Mouse (Mus musculus) A20 (cell line): Measurements from ENCODE around the gene Rgcc.
A peak's percentile ranks its signal among the peaks of the same experiment; 100 is the strongest.

Experiments
- DNase-seq: peaks from one replicate; pipeline ENCODE4 v3.0.0-alpha.2; 2011; ENCODE audit warnings: low read depth, low spot score

Rgcc gene

DNA sequence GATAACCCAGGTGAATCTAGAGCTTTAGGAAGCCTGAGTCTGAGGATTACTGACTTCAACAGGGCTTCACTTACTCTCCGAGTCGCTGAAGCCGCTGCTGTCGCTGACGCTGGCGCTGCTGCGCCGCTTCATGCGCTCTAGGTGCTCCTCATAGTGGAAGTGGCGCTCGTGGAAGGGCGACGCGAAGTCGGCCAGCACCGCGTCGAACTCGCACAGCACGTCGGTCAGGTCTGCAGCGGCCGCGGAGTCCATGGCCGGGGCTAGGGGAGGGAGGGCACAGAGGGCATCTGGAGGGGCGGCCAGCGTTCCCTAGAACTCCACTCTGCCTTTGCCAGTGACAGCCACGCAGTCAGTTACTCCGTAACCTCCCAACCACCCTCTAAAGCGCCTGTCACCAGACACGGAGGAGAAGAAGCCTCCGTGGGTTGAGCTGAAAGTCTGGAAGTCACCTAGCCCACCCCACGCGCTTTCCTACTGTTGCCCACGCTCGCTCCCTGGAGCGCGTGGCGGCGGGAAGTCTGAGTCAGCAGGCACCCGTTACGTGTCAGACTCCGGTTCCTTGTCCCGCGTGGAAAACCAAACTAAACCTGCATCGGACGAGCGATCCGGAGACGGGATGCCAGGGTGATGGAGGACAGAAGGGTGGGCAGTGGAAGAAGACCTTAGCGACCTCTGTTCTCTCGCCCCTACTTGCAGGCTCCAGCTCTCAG is 649 bp downstream of the Rgcc start:
- DNase-seq, result peak; percentile 51

DNA sequence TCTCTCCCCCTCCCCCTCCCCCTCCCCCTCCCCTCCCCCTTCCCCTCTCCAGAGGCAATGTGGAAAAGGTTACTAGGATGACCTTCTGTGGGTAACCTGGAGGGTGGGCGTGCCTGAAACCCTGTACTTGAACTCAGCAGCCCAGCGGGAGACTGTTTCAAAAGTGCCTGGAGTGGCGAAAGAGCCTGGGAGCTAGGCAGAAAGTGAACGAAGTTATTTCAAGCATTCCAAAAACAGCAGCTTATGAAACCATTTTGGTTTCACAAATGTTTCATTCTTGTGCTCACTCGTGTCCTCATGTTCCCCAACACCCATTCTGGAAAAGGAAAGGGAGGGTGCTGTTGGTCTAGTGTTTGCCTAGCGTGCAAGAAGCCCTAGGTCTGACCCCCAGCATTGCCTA is 1.6 kb downstream of the Rgcc start:
- DNase-seq, result no peak

DNA sequence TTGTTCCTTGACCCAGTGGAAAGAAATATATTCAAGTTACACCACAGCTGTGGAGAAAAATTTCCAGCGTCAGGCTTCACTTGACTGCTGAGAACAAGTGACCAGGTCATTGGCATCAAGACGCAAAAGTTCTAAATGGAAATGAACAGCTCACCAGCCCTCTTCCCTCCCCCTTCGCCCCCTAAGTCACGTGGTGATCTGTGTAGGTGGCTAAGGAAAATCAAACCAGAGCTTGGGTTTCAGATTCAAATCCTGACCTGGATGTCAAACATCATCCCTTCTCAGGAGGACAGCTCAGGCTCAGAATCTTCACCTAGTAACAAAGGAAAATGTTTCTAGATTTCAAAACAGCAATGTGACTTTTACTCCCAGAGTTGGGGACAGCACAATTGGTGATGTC is 2.2 kb downstream of the Rgcc start:
- DNase-seq, result no peak

DNA sequence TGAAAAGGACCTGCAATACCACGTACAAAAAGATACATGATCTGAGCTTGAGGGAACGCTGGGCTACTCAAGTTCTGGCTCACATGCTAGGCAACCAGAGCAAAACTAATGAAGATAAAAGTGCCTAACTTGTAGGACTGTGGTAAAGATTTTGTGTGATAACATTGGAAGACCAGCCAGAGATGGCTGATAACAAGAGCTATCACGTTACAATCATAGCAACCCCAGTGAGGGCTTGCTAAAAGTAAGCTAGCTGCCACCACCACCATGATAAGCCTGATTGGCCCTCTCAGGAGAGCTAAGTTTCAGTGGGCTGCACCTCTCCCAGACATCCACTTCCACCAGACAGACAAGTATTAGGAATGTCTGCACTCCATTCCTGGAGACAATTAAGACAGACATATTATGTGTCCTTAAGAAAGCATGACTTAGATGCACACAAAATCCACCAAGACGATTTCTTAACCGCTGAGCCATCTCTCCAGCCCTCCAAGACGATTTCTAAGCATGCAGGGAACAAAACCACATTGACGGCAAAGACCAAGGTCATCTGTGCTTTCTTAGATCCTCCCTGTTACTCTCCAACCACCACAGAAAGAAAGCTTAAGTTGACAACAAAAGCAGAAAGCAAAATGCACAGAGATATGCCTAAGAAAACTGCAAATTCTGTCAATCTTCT is 3.0 kb downstream of the Rgcc start:
- DNase-seq, result no peak

DNA sequence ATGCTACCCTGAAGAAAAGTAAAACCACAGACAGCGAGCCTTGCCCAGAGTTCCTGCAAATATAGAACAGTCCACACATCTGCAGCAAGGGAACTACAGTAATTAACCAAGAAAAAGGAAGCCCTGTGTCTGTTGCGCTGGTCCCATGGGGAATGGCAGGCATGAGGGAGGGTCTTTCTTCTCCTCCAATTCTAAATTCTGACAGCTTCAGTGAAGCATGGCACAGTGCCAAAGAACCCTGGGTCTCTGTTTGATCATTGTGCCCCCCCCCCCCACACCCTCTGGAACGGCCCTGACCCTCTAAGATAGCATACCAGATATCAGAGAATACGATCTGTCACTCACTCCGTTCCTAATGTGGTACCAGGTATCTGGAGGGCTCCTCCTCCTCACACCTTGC is 4.6 kb downstream of the Rgcc start:
- DNase-seq, result no peak

DNA sequence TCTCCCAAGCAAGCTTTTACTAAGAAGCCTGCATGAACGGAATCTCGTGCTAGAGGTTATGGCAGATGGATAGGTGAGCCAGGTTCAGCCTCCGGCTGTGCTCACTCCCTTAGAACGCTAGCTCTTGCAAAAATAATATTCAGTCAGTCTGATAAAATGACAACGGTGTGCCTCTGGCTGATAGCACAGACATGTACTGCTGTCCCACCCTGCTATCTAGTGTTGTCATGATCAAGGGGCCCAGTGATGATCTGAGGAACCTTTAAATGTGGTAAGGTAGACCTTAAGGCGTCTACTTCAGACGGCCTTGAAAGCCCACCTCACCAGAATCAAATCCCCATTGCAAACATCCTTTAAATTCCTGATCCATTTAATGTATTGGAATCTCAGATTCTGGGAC is 5.2 kb downstream of the Rgcc start:
- DNase-seq, result no peak

DNA sequence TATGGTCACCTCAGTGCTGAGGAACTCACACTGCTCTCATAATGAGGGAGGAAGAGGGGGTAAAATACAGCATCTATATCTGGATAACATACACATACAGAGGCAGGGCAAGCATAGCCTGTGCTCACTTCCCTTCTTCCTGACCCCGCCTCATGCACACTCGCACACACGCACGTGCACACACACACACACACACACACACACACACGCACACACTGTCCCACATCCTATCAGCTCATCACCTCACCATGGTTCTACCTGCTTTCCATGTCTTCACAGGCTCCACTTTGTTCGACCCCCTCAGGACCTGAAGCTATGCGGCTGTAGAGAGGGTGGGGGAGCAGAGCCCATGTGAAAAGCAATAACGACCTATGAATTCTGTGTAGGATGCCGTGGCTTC is 5.9 kb downstream of the Rgcc start:
- no peak for DNase-seq

DNA sequence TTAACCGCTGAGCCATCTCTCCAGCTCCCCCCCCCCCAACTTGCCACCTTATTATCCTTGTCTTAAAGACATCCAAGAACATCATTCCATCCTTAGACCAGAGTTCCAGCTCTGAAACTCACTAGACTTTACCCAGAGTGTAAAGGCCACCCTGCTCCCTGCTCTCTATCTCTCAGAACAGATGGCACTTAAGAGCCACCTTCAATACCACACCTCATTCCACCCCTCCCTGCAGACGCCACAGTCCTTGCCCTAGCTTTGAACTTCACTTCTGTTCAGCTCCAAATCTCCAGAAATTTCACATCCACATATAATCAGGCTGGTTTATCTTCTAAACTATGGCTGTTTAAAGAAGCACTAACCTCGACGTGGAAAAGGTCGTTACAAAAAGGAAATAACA is 6.5 kb downstream of the Rgcc start:
- DNase-seq, result no peak

DNA sequence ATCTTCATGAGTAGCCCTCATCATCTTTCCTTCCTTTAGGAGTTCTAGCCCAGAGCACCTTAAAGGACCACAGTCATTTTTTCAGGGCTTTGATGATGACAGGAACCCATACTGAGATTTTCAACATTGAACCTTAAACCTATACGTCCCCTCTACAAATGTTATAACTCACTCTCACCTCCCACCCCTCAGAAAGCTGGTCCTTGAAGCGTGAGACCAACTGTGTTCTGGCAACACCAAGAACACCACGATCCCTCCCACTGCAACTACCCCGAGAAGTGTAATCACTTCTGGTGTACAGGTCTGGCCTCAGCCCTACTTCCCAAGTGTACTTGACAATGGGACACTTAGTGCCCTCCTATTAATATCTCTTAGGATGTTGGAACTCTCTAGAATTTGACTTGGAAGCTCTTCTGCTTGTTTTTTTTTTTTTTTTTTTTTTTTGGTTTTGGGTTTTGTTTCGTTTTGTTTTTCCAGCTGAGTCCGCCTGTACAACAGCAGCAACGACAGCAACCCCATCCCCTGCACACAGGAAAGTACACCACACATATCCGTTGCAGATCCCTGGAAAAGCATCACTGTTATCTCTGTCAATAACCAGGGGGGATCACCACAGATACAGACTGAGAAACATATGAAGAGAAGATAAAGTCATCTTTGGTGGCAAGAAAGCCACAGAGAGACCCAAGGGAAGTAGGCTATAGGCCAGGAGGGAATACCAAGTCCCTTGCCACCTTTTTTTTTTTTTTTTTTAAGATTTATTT is 7.2 kb downstream of the Rgcc start:
- DNase-seq, result no peak

DNA sequence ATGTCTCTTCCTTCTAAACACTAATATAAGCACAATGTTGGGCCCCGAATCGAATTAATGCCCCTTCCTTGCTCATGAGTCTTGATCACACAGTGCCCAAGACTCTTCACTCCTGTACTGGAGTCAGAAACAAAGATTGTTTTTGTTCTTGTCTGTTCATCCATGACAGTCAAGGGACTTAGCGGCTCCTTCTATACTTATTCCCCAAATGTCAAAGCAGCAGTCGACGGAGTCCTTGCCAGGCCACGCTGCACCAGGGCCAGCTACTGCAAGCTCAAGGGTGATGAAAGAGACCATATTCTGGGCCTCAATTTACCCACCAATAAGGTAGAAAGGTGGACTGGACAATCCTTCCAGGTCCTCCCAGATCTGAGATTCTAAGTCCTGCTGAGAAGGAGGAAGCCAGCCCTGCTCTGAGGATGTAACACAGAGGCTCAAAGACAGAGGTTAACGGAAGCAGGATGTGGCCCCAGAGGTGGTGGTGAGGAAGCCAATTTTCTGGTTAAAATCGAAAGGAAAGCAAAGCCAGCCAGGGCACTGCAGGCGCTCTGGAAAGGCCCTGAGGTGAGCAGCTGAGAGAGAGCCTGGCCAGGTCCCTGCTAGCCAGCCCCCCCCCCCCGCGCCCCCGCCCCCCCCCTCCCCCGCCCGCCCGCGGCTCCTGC is 8.2 kb downstream of the Rgcc start:
- no peak for DNase-seq

DNA sequence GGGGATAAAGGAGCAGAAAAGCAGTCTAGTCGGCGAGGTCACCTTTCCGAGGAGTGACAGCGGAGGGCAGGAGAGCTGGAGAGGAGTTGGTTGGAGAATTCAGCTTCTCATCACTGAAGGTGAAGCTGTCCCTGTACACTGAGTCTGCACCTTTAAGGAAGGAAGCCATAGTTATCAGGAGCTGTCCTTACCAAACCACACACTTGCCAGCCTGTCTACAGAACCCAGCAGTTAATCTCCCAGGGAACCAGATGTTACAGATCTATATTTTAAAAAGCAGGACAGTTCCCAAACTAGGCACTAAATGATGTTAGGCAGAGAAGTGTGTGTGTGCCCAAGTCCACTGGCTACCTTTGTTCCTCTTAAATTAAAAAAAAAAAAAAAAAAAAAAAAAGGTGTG is 9.8 kb downstream of the Rgcc start:
- no peak for DNase-seq

DNA sequence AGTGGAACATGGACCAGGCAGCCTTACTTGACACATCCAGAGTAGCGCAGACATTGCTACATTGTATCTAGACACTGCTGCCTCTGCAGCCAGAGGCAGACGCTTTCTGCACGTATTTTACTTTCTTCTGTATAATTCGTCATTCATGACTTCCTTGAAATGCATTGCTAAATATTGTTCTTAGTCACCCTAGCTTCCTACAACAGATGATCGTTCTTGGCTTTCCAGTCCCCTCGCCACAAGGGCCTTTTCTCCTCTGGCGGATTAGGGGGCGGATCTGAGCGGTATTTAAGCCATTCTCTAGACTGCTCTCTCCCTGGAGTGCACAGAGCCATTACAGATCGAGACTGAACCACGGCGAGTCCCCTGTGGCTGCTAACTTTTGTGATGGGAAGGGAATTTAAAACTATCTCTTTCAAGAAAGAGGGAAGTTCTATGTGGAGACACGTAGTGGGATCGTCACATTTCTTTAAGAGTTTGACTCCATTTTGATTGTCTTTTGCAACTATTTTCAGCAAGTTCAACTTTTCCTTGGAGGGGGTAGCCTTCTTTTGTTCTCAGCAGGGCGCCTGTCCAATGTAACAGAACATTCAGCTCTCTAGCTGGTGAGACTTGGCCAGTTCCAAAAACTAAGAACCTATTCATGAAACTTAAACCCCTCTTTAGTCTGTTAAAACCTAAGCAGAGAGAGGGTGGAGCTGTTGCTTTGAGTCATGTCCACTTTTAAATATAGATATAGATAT is 10.6 kb downstream of the Rgcc start:
- DNase-seq, result no peak

DNA sequence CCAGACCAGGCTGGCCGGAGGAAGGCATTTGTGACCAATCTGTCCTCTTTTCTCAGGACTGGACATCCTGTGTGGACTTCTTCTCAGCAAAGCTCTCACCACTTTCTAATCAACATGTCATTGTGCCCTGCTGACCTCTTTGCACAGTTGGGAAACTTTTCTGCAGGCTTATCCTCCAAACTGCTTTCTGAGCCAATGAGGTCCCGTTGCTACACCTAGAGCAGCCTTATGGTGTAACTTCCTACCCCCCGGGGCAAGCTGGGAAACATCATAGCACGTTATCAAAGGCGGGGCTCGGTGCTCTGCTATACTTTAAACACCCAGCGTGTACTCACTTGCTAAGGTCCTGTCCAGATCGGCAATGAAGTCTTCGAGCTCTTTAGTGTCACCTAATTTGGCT is 11.5 kb downstream of the Rgcc start:
- no peak for DNase-seq

DNA sequence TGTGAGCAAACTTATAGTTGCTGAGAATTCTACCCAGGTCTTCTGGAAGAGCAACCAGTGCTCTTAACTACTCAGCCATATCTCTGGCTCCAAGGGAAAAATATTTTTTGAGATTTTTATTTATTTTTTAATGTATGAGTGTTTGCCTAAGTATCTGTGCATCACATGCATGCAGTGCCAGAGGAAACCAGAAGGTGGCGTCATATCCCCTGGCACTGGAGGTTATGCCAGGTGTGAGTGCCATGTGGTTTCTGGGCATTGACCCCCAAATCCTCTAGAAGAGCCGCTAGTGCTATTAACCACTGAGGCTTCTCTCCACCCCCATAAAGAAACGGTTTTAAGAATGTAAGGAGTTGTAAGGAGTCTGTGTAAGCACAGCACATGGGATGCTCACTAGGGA is 13.2 kb downstream of the Rgcc start:
- peak; percentile 46 for DNase-seq

DNA sequence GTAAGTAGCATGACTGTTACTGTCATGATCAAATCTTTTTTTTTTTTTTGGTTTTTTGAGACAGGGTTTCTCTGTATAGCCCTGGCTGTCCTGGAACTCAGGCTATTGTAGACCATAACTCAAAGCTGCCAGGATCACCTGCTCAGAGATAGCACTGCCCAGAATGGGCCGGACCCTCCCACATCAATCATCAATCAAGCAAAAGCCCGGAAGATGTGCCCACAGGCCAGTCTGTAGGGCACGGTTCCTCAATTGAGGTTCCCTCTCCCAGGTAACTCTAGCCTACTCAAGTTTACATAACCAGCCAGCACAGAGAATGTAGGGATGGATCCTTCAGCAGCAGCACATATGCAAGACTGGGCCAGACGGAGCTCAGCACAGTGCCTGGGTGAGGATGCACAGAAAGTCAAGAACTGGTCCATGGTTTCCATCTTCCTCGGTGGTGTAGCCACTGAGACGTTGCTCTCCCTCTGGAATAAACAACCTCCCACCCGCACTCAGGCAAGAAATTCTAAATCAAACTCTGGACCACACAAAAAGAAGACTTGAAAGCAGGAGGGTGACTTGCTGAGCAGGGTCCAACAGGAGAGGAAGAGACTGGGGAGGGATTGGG is 14.1 kb downstream of the Rgcc start:
- DNase-seq, result no peak

DNA sequence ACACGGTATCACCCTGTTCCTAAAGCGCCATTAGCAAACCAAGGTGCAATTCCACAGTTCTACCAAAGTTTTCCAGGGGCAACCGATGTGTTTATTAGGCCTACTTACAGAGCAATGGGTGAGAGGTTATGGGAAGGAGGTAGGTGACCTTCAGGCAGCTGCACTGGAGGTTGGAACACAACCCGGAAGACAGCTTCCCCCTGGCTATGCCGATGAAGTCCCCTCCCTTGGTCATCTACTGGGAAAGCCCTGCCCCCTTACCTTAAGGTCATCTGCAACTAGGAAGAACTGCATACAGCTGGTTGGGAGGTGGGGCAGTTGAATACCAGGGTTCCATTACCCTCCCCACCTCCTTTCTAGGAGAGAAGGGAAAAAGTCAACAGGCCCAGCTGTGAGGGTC is 15.9 kb downstream of the Rgcc start:
- DNase-seq, result no peak

DNA sequence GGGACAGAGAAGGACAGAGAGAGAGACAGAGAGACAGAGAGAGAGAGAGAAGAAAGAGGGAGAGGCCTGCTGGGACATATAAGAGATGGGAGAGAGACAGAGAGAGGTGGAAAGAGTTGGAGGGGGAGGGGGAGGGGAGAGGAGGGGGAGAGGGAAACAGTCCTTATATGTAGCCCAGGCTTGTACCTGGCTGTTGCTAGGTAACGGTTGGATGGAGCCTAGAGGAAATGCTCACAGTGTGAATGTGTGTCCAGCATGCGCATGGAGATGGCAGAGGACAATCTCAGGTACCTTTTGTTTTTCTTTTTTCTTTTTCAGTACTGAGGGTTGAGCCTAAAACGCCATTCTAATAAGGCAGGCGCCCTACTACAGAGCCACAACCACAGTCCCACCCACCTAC is 16.8 kb downstream of the Rgcc start:
- DNase-seq, result no peak

DNA sequence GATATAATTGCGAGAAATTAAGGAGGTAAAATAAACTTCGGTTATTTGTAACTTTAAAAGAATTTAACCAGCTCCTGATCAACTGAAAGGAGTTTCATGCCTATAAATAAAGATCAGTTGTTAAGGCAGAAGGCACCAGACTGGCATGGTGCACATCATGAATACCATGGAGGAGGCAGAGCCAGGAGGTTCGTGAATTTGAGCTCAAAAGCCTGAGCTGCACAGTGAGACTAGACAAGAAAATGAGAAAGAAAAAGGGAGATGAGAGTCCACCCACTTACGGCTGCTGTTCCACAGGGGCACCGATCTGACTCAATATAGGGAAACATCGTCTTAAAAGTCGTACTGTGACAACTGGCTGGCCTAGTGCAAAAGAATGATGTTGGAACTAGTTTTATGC is 17.5 kb downstream of the Rgcc start:
- DNase-seq, result no peak

DNA sequence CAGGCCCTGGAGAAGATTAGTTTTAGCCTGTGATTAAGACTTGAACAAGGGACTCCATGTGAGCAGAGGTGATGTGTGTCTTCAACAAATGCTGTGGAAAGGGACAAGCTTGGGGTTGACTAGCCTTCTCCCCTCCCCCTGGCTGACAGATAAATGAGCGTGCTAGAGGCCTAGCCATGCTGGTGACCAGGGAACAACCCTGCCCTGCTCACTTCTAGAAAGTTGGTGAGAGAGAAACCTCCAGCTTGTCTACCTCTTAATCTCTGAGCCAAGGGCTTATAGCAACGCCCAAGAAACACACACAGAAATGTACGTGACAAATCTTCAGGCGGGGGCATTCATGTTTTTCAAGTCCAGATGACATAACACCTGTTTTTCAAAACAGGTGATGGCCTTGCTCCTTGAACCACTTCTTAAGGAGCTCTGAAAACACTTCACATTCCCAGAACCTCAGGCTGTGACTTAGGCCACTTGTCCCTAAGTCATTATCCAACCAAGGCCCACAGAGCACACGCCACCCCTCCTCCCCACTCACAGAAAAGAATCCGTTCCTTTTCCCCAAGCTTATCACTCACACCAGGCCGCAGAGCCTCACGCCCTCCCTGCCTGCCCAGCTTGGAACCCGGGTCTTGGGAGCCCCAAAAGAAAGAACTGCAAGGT is 19.4 kb downstream of the Rgcc start:
- DNase-seq, result no peak

DNA sequence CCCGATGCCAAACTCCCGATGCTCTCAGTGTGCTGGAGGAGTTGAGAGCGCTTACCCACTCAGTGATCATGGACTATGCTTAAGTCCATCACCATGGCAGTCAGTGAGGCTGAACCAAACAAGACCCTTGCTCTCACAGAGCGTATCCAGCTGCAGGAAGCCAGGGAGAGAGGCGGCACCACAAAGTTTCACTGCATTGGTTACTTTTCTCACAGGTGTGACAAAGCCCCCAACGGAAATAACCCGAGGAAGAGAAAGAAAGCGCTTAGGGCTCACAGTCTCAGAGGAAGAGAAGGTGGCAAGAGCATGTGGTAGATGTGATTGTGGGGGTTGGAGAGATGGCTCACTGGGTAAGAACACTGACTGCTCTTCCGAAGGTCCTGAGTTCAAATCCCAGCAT is 21.0 kb downstream of the Rgcc start:
- peak; percentile 60 for DNase-seq

DNA sequence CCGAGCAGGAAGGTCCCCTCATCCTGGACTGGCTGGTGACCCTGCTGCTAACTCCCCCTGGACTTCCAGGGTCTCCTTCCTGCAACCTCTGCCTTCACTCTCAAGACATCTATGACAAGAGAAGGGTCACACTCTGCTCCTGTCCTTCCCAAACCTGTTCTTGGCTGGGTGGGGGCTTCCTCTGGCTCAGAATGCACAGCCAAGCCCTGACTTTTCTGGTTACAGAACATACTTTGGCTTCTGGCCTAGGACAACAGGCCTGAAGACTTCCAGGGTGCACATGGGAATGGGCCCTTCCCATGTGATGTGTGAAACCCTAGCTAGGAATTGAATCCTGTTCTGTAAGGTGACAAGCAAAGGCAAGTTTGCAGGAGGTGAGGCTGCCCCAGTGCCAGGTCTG is 22.0 kb downstream of the Rgcc start:
- DNase-seq, result no peak
